Mouse (Mus musculus) brain, embryonic 14.5 days (tissue): ENCODE data around the gene Ucma.

ENCODE experiments used
- CTCF ChIP-seq: fragments of 200-500 bp; IDR thresholded peaks from 2 replicates; pipeline ENCODE4 v1.5.1; 2012; ENCODE audit warnings: inconsistent platforms, mild to moderate bottlenecking, moderate library complexity, borderline replicate concordance; ENCODE audit not compliant: insufficient read depth, insufficient read length; ENCODE audit errors: extremely low read depth
- POLR2A ChIP-seq: fragments of 200-500 bp; IDR thresholded peaks from 2 replicates; pipeline ENCODE4 v1.6.1; 2012; ENCODE audit warnings: mild to moderate bottlenecking, inconsistent platforms, borderline replicate concordance; ENCODE audit not compliant: poor library complexity, insufficient read depth, insufficient read length, severe bottlenecking; ENCODE audit errors: extremely low read depth

GRCm38 (mm10) chr2:4954216-4954760 lies 21.6 kb upstream of the Ucma start:
- TF ChIP-seq CTCF (no peak), POLR2A (no peak)
